Mouse (Mus musculus): ENCODE data around the gene Gprin2. TPM values are rescaled to one million over a fixed set of nuclear protein-coding genes. Genes with fewer than 3 reads are reported as not detected.

Gprin2 gene
- polyA plus RNA-seq, 3 experiments from 2014 or later: 0.12 TPM; not detected in 2

- no peak for ATAC-seq
Observed at GRCm38 (mm10) chr14:34200738-34201230, 669 bp downstream of the Gprin2 start.

DNA sequence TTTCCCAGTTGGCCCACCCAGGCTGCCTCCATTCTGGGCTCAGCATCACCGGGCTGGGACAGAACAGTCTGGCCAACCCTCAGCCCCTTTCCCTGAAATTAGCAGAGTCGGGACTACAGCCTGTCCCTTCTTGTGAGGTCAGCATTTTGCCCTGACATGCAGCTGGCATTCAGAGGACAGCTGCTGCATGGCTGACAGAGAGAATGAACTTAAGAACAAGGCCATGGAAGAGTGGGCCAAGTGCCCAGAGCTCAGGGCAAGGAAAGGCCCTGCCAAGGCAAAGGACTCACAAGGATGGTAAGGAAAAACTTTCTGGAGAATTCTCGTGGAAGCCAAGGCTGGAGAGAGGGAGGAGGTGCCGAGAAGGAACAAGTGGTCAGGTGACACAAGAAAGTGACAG is 4.7 kb downstream of the Gprin2 start:
- no peak for ATAC-seq

GRCm38 (mm10) chr14:34195466-34195865 is 6.0 kb downstream of the Gprin2 start:
- ATAC-seq: no peak

DNA sequence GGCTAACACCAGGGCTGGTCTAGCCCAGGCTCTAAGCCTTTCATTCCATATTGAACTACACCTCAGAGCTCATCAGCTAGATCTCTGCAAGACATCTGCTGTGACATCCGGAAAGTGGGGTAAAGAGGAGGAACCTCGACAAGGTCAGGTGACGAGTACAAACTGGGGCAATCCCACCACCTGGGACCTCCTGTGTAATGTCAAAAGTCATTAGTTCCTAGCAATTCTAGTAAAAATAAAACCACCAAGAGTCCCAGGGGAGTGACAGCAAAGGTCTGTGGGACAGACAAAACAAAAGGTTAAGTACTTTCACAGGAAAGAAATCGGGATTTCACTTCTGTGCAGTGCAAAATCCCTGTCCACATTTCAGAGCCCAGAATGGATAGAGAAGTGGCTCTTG is 7.6 kb downstream of the Gprin2 start:
- no peak for ATAC-seq

GRCm38 (mm10) chr14:34190361-34190760 is 11.1 kb downstream of the Gprin2 start:
- no peak for ATAC-seq

DNA sequence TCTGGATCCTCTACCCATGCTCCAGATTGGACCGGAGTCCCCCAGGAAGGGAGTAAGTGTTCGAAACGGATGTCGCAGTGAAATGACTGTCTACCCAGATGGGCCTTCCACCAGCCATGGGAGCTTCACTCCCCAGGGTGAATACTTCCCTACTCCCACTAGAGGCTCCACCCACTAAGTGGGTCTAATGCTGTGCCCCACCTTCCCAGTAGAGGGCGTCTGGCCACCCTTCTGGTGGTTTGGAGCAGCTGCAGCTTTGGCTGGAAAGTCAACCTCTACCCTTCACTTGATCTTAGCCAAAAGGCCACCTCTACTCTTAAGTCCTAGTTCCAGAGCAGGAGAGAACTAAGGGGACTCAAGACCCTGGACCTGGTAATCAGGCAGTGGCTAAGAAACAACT is 12.8 kb downstream of the Gprin2 start:
- ATAC-seq: no peak

GRCm38 (mm10) chr14:34183101-34183500 is 18.4 kb downstream of the Gprin2 start:
- ATAC-seq: no peak

- no peak for ATAC-seq
Observed at GRCm38 (mm10) chr14:34179351-34179750, 22.1 kb downstream of the Gprin2 start.

- ATAC-seq: no peak
Observed at GRCm38 (mm10) chr14:34171107-34171506, 30.3 kb downstream of the Gprin2 start.

- no peak for ATAC-seq
Observed at GRCm38 (mm10) chr14:34155752-34156151, 45.7 kb downstream of the Gprin2 start.

DNA sequence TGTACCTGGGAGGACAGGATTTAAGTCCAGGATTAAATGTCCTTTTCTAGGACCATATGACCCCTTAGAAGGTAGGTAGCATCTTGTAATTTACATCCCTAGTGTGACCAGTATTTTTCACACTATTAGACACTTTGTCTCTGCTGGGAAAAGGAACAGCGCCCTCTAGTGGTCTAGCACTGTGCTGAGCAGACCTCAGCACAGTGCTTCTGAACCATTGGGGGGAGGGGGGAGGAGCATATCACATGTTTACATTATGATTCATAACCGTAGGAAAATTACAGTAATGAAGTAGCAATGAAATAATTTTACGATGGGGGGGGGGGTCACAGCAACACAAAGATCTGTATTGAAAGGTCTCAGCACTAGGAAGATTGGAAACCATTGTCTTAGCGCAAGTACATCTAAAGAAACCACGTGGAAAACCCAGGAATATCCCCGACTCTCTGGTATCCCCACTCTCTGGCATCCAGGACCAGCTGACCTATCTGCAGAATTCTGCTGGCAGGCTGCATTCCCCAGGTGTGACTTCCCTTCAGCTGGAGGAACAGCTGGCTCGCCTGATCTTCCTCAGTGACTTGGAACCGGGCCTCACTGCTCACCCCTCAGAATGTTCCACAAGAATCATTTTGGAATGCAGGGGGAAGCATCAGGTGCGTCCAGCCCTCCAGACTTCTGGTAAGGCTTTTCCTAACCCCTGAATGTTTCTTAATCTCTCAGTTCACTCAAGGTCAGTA is 46.7 kb downstream of the Gprin2 start:
- ATAC-seq: peak; percentile 28

- ATAC-seq: no peak
Observed at GRCm38 (mm10) chr14:34152342-34152741, 49.1 kb downstream of the Gprin2 start, which contains the start of gene Npy4r. Npy4r (minus strand) TSS chr14:34152489.

DNA sequence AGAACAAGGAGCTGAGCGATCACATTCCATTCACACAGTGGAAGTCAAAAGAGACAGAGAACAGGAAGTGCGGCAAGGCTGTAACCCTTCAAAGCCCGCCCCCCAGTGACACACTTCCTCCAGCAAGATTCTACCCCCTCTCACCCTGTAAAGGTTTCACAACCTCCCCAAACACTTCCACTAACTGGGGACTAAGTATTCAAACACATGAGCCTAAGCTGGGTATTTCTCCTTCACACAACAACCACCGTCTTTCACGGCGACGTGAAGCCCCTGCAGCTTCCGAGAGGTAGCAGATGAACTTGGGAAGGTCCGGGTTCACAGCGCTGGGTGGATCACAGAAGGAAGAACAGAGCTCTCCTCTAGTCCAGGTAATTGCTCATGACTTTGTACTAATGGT is 58.5 kb downstream of the Gprin2 start:
- no peak for ATAC-seq

- ATAC-seq: no peak
Observed at GRCm38 (mm10) chr14:34142316-34142715, 59.1 kb downstream of the Gprin2 start.

GRCm38 (mm10) chr14:34139671-34140664 is 61.5 kb downstream of the Gprin2 start:
- no peak for ATAC-seq

Other genes with a start within 250 kb of the Gprin2 start
- gene Rbp3, start 247.7 kb downstream of the Gprin2 start, polyA plus RNA-seq (2017; shearing (Covaris generic)): not detected
- gene Zfp488, start 222.9 kb downstream of the Gprin2 start, polyA plus RNA-seq (2017; shearing (Covaris generic)): not detected
- gene Gm30083, start 186.5 kb downstream of the Gprin2 start, polyA plus RNA-seq (2017; shearing (Covaris generic)): not detected
- not detected for gene Gm5460, start 184.9 kb downstream of the Gprin2 start, polyA plus RNA-seq (2017; shearing (Covaris generic))
- not detected for gene Antxrl, start 148.9 kb downstream of the Gprin2 start, polyA plus RNA-seq (2017; shearing (Covaris generic))
- not detected for gene Anxa8, start 115.7 kb downstream of the Gprin2 start, polyA plus RNA-seq (2017; shearing (Covaris generic))
- not detected for gene A630023A22Rik, start 98.9 kb downstream of the Gprin2 start, polyA plus RNA-seq (2017; shearing (Covaris generic))
- gene Npy4r, start 49.2 kb downstream of the Gprin2 start, polyA plus RNA-seq (2017; shearing (Covaris generic)): not detected
- under 1 TPM in 1 of 3 experiments, not detected in 2; 0.31 TPM for gene Syt15, start 17.9 kb upstream of the Gprin2 start, polyA plus RNA-seq (2017; shearing (Covaris generic))
- 10 to 100 TPM in 1 of 3 experiments, 1 to 10 TPM in 2; 6.5 to 11.2 (median 9.5) TPM for gene Shld2, start 108.8 kb upstream of the Gprin2 start, polyA plus RNA-seq (2017; shearing (Covaris generic))
- gene Glud1, start 109.1 kb upstream of the Gprin2 start, polyA plus RNA-seq (2017; shearing (Covaris generic)): 10 to 100 TPM; 31.7 to 40.9 (median 36.1) TPM
- not detected for gene Fam25c, start 153.8 kb upstream of the Gprin2 start, polyA plus RNA-seq (2017; shearing (Covaris generic))
- not detected for gene Sncg, start 173.1 kb upstream of the Gprin2 start, polyA plus RNA-seq (2017; shearing (Covaris generic))
- gene Mmrn2, start 173.8 kb upstream of the Gprin2 start, polyA plus RNA-seq (2017; shearing (Covaris generic)): under 1 TPM in 1 of 3 experiments, not detected in 2; 0.11 TPM

All from inflammation-experienced regulatory T-cells, adult 6 months (primary cell).